Comparison of ENCODE assay signal across 1 mouse cellular context in genomic region chr5:140607836-140608633, GRCm38 (mm10).
TF ChIP-seq lines count a peak whose summit lies in the region.

No protein-coding gene starts in this region.

TF ChIP-seq in MEL, 35 proteins besides CTCF, POLR2A, EP300 and RAD21:
- TF ChIP-seq SIN3A (IDR thresholded peaks at IDR 0.05; ENCODE audit: low read length) (peak; percentile 72), ELF1 (IDR thresholded peaks at IDR 0.05; ENCODE audit: low read depth, low read length) (no peak), MXI1 (IDR thresholded peaks at IDR 0.05; ENCODE audit: low read depth, low read length) (peak; percentile 47), MYC (IDR thresholded peaks at IDR 0.05; ENCODE audit: low read depth, low read length) (peak; percentile 31; the same call in 1 of the 2 replicates), SMC3 (IDR thresholded peaks at IDR 0.05; ENCODE audit: low read depth, low read length) (no peak), GATA1 (IDR thresholded peaks at IDR 0.05; ENCODE audit: low read depth, low read length) (peak; percentile 32; the same call in 1 of the 2 replicates), MAZ (IDR thresholded peaks at IDR 0.05; ENCODE audit: low read depth, low read length) (peak; percentile 52; the same call in 1 of the 2 replicates), TCF12 (IDR thresholded peaks at IDR 0.05; ENCODE audit: low read depth, low read length) (no peak)
